Mouse (Mus musculus): ENCODE measurements around the gene 4930438A08Rik. TPM values are rescaled to one million over a fixed set of nuclear protein-coding genes. Genes with fewer than 3 reads are reported as not detected.
"Not testable (repeated sequence)": the region's sequence is repeated elsewhere in the genome, so short reads cannot be mapped to it uniquely, and the experiment has no call there.

4930438A08Rik gene
- not detected for total RNA-seq (2021)
- long read RNA-seq, experiment 1 = 0 reads
- long read RNA-seq, experiment 2 = 0 reads

DNA sequence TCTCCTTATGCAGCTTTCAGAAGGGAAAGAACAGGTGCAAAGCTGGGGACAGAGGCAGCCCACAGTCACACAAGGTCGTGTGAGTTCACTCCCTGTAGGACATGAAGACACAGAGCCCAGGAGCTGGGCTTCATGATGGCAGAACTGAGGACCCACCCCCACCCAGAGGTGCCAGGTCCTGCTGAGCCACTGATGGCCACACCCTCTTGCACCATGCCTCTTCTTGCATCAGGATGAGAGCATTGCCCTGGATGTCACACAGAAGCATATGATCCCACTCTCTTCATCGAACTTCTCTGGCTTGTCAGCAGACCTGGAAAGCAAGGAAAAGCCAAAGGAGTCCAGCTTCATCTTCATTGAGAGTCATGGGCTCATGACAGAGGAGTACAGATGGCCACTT is at the start of gene 4930438A08Rik:
TSS of gene 4930438A08Rik (plus strand) at position 228 of the 400 bp plus-strand sequence.
- no peak for DNase-seq (ENCODE audit: low spot score in 2 of 2)

DNA sequence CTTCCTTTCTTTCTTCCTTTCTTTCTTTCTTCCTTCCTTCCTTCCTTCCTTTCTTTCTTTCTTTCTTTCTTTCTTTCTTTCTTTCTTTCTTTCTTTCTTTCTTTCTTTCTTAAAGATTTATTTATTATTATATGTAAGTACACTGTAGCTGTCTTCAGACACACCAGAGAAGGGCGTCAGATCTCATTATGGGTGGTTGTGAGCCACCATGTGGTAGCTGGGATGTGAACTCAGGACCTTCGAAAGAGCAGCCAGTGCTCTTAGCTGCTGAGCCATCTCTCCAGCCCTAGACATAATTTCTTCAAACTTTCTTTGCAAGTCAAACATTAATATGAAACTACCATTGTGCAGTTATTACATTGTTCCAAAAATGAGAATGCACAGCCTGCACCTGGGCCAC is 49.7 kb upstream of the 4930438A08Rik start:
- DNase-seq (ENCODE audit: low spot score in 2 of 2) = not testable (repeated sequence)

DNA sequence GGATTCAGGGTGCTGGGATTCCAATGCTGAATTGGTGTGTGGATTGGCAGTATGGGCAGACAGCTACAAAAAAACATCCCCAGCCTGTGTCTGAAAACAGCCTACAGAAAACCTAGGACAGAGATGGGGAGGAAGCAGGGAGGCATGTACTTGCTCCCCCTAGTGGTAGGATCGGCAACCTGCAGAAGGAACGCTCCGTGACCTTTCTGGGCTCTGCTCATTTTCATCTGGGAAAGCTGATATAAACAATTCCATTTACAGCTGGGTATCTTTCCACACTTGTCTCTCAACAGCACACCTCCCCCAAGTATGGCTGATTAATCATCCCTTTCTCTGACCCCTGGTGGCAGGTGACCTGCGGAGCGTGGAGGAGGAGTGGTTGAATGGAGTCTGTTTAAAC is 48.9 kb upstream of the 4930438A08Rik start:
- peak; percentile 74 for DNase-seq (ENCODE audit: low spot score in 2 of 2)

DNA sequence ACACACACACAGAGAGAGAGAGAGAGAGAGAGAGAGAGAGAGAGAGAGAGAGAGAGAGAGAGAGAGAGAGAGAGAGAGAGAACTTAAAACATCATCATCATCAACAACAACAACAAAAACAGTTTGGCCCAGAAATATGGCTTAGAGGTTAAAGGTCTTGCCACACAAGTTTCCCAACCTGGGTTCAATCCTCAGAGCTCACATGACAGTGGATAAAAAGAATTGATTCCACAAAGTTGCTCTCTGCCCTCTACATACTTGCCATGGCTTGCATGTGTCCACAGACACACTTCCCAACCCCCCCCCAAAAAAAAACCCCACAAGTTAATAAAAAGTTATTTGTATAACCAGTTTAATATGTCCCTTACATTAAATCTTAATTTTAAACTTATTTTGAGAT is 48.2 kb upstream of the 4930438A08Rik start:
- no peak for DNase-seq (ENCODE audit: low spot score in 2 of 2)

DNA sequence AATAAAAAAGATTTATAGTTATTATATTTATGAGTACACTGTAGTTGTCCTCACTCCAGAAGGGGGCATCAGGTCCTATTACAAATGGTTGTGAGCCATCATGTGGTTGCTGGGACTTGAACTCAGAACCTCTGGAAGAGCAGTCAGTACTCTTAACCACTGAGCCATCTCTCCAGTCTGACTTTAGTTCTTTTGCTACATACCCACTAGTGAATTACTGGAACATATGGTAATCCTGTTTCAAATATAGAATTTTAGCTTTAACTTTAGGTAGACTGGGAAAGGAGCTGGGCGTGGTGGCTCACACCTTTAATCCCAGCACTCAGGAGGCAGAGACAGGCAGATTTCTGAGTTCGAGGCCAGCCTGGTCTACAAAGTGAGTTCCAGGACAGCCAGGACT is 46.6 kb upstream of the 4930438A08Rik start:
- not testable (repeated sequence) for DNase-seq (ENCODE audit: low spot score in 2 of 2)

DNA sequence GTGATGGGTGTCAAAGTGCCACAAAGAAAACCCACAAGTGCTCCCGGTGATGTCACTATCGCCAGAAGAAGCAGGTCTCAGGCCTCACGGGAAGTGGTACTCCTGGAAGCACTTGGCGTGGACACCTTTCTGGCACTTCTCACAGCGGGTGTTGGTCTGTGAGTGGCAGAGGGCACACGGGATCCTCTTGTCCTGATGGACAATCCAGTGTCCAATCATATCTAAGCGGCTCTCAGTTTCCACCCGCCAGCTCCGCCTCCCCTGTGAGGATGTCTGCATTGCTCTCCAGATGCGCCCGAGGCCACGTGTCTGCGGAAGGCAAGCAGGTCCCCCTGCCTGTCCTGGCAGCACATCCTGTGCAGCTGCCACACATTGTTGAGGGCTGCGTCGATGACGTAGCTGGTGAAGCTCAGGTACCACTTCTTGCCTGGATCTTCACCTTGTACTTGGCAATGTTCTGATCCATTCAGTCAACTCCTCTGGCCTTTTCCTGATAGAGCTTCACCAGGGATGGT is 44.1 kb upstream of the 4930438A08Rik start:
- no peak for DNase-seq (ENCODE audit: low spot score in 2 of 2)

DNA sequence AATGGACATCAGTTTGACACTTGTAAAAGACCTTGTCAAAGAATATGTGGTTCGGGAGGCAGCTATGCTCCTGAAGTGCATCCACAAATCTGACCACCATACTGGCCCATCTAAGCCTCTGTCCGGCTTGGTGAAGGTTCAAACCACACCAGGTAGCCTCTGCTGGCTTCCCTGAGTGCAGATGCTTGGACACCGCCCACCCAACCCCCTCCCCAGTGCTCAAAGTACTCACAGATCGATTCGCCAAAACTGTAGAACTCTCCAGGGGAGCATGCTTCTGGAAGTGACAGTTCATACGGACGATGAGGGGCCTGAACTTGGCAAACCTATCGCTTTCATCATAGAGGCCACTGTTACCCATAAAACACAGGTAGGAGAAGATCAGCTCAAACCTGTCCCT is 43.4 kb upstream of the 4930438A08Rik start:
- DNase-seq (ENCODE audit: low spot score in 2 of 2) = no peak

DNA sequence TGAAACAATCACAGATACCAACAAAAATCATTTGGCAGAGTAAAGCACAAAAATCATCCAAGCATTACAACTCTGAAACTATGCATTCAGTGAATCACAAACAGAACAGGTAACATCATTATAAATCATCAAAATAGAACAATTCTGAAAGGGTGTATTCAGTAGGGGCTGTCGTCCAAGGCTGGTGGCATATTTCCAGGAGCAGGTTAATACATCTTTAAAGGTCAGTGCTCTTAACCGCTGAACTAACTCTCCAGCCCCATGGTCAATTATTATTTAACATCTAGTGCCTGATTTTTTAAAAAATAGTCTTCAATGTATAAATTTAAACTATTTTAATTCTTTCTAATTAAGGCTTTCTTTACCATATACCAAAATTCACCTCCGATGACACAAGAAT is 40.0 kb upstream of the 4930438A08Rik start:
- not testable (repeated sequence) for DNase-seq (ENCODE audit: low spot score in 2 of 2)

DNA sequence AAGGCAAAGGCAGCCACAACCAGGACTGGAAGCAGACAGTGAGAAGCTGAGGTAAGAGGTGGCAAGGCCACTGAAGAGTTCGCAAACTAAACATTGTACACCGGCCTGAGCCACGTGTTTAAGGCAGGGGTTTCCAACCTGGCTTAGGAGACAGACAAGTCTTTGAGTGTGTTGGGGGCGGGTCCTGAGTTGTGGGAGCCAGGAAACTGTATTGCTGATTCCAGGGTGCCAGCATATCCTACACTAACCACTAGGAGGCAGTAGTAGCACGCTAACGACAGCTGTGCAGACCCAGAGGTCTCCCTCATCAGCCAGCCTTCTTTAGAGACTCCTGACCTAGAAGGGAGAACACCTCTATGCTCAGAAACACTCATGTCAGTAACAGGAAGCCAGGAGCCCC is 39.4 kb upstream of the 4930438A08Rik start:
- no peak for DNase-seq (ENCODE audit: low spot score in 2 of 2)

DNA sequence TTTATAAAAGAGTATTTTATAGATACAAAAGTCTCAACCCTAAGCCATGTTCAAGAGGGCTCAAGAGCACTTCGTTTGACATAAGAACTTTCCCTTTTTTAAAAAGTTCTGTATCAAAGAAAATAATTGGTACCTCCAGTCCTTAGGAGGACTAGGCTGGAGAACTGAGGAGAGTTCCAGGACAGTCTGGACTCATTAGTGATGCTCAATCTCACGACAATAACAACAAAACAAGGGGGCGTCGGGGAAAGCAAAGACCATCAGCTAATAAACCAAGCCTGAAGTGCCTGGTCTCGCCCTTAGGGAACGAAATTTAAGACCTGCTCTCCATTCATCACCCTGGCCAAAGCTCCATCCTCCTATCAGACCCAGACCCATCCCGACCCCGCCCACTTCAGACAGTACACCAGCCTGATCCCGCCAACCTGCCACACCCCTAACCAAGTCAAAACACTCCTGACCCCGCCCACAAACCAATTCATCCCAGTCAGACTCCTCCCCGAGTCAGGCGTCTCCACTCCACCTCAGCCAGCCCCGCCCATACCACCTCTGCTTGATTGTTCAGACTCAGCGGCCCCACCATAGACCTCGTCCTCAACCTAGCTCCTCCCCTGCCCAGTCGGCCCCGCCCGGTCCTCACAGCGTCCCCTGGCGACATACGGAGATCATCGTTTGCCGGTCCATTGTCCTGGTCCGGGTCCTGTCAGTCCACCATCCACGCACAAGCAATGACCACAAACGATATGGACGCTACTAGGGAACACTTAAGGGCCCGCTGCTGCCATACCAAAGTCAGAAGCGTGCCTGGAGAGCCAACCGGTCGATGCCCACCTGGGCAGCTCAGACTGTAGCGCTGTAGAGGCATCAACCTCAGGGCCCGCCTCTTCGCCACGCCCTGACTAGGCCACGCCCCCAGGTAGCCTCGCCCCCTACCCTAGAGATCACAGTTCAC is 35.5 kb upstream of the 4930438A08Rik start:
- peak; percentile 32 to 37 for DNase-seq (ENCODE audit: low spot score in 2 of 2)

DNA sequence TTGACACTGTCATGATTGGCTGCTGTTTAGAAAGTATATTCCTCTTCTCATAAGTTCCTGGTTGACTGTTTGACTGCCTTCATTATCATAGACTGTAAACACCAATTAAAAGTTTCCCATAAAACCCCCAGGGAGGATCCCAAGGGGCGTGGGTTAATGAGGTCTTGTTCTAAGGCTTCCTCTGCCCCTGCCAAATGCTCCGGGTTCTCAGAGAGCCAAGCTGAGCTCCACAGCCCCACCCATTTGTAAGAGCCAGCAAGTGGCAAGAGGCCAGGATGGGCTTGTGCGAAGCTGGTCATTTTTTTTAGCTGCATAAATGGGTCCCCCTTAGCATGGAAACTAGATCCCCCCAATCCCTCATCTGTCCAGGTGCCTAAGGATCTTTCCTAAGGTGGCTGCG is 27.3 kb upstream of the 4930438A08Rik start:
- no peak for DNase-seq (ENCODE audit: low spot score in 2 of 2)

DNA sequence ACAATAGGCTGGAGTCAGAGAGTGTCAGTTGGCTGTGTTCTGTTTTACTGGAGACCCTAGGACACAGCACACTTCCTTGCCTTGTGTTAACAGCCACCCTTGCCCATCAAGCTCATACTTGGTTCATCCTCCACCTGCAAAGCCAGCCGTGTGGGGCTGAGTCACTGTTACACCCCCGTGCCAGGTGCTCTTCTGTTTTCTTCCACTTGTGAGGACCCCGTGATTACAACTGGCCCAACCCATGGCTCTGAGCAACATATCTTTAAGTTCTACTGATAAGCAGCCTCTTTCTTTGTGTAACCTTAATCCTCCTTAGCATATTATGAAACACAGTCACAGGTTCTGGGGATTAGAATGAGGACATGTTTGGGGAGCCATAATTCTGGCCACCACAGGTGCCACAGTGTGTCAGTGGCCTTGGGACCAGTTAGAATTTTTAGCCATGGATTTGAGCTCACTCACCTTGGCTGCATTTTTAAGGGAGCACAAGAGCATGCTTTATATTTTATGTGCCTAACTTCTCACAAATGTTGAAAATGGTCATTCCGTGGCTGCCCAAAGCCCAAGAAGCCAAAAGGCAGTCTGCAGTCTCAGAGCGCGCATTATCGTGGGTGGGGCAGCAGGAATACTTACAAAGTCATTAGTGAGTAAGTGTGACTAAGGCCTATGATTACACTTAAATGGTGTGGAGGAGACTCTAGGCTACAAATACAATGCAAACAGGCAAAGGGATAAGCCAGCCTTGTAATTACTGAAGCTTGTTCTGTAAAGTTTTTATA is 25.2 kb upstream of the 4930438A08Rik start:
- no peak for DNase-seq (ENCODE audit: low spot score in 2 of 2)

DNA sequence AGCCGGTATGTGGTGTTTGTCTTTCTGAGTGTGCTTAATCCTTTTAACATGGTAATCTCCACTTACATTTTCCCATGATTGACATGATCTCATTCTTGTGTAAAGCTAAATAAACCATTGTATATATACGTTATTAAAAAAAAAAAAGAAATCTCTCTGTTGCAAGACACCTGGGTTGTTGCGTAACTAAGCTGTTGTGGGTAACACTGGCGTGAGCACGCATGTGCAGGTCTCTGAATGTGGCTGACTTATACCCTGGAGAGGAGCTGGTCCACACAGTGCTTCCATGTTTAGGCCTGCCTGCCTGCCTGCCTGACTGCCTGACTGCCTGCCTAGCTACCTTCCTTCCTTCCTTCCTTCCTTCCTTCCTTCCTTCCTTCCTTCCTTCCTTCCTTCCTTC is 24.0 kb upstream of the 4930438A08Rik start:
- DNase-seq (ENCODE audit: low spot score in 2 of 2) = no peak

DNA sequence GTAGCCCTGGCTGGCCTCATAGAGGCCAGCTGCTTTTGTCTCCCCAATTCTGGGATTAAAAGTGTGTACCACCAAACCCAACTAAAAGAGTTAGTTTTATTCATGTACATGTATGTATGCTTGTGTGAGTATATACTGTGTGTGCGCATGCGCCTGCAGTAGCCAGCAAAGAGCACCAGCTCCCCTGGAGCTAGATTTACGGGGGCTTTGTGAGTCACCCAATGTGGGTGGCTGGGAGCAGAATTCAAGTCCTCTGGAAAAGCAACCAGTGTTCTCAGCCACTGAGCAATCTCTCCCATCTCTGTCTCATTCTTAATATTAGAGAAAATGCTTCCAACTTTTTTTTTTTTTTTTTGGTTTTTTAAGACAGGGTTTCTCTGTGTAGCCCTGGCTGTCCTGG is 20.2 kb upstream of the 4930438A08Rik start:
- DNase-seq (ENCODE audit: low spot score in 2 of 2) = no peak

DNA sequence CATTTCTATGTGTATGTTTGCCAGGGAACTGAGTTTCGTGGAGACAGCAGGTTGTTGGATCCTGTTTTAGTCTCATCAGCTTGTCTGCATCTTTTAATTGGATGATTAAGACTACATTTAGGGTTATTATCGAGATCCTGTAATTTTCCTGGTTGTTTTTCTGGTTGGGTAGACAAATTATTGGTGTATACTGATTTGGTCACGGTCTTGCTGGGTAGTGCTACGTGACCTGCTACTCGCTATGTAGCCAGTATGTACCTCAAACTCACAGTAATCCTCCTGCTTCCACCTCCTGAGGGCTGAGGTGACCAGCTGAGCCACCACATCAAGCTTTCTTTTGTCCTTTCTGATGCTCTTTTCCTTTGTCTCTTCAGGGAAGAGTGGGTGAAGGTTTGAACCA is 16.8 kb upstream of the 4930438A08Rik start:
- DNase-seq (ENCODE audit: low spot score in 2 of 2) = no peak

DNA sequence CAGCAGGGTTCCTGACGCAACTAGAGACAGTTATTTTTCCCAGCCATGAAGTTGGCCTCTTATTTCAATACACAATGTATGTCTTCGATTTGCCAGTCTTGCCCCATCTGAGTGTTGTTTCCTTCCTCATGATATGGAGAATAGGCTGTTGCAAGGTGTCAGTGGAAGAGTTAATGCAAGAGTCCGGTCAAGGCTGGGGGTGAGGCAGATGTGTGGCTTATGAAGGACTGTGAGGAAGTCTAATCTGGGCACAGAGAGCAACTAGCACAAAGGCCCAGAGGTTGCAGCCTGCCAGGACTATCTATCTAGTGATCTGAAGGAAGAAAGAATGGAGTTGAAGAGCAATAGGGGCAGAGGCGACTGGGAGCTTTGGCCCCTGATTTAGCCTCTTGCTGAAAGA is 14.4 kb upstream of the 4930438A08Rik start:
- no peak for DNase-seq (ENCODE audit: low spot score in 2 of 2)

DNA sequence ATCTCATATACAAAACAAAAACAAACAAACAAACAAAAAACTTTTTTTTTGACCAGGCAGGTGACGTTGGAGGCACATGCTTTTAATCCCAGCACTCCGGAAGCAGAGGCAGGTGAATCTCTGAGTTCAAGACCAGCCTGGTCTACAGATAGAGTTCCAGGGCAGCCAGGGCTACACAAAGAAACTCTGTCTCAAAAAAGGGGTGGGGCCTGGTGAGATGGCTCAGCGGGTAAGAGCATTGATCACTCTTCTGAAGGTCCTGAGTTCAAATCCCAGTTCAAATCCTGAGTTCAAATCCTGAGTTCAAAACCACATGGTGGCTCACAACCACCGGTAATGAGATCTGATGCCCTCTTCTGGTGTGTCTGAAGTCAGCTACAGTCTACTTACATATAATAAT is 12.8 kb upstream of the 4930438A08Rik start:
- DNase-seq (ENCODE audit: low spot score in 2 of 2) = no peak

DNA sequence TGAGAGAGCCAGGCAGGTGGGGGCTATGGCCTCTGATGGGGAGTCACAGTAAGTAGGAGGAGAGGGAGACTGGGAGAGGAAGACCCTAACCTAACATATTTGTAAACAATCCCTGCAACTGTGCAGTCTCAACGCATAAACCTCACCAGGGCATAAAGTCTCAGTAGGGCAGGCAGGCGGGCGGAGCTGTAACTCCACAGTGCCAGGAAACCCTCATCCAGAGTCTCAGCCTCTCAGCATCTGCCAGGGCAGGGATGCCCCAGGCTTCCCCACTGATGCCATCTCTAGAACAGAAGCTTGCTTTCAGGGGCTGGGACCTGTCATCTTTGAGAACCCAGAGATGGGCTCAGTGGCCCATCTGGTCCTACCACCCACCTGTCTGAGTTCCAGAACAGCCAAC is 12.3 kb upstream of the 4930438A08Rik start:
- DNase-seq (ENCODE audit: low spot score in 2 of 2) = no peak

DNA sequence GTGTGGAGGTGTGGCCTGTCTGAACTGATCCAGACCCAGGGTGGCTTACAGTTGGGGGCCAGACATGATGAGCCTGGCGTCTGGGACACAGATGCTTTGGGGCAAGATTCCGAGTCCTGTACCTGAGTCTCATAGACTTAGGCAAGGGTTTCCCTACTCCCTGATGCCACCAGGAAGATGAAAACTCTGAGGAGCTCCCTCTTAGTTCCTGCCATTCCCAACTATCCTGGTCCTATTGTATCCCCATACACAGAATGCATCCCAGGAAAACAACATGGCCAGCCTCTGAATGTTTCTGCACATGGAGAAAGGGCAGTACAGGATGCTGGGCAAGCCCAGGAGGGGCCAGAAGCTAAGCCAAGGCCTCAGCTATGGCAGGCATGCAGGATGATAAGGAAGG is 11.1 kb upstream of the 4930438A08Rik start:
- no peak for DNase-seq (ENCODE audit: low spot score in 2 of 2)

DNA sequence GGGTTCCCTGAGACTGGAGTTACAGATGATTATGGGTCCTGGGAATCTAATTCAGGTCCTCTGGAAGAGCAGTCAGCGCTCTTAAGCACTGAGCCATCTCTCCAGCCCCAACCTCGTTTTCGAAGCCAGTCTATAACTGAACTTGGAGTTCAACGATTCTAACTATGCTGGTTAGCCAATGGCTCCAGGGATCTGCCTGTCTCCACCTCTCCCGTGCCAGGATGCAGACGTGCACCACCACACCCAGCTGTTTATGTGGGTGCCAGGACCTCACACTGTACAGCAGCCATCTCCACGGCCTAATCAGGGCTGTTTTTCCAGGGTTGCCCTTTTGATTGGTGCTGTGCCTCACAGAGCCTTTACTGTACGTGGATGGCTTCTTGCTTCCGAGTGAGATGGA is 10.1 kb upstream of the 4930438A08Rik start:
- no peak for DNase-seq (ENCODE audit: low spot score in 2 of 2)

DNA sequence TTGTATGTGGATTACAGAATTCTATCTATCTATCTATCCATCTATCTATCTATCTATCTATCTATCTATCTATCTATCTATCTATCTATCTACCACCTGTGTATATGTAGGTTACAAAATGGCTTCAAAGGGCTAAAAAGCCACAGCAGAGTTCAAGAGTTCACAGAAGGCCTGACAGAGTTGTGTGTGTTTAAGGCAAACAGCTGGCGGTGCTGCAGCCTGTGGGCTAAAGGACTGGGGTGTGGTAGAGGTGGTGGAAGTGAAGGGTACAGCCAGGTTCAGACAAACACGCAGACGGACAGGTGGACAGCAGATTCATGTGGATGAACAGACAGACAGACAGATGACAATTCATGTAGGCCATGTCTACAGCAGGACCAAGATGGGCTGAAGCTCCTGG is 6.3 kb upstream of the 4930438A08Rik start:
- DNase-seq (ENCODE audit: low spot score in 2 of 2) = no peak

DNA sequence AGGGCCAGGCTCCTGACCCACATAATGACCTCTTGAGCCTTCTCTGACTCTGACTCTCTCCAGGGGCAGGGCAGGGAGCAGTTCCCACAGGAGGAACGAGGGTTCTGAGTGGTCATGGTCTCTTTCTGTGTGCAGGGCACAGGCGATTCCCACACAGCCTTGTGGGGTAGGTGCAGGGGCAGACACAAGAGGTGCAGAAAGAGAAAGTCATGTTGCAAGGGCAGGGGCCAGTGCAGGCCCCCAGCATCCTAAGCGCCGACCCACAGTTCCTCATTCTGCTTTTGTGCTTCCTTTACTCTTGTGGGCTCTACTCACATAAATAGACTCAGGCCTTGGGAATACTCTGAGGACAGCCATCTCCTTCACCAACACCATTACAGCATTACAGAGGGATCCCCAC is 1.2 kb downstream of the 4930438A08Rik start:
- DNase-seq (ENCODE audit: low spot score in 2 of 2) = no peak

Measured in adrenal gland, adult 18-20 months (tissue).